Mouse (Mus musculus) liver, embryonic 13.5 days (tissue): ENCODE data around the gene Nnat. TPM values are rescaled to one million over a fixed set of nuclear protein-coding genes. Genes with fewer than 3 reads are reported as not detected.

ENCODE experiments used
- ATAC-seq: fragments of 200-750 bp; cut with Nextera tagmentation; 2 replicates; pipeline ENCODE4 v1.8.0; 2017; ENCODE audit warnings: low read depth, mild to moderate bottlenecking, moderate number of reproducible peaks, moderate library complexity
- DNase-seq: peaks from one replicate; pipeline ENCODE4 v3.0.0; 2022
- H3K27ac ChIP-seq: fragments of 300-500 bp; sonication (generic); 2 replicates; pipeline ENCODE4 v1.5.1; 2015; ENCODE audit warnings: moderate library complexity, mild to moderate bottlenecking, inconsistent platforms
- H3K27me3 ChIP-seq: fragments of 300-500 bp; sonication (generic); 2 replicates; pipeline ENCODE4 v1.6.1; 2015; ENCODE audit warnings: mild to moderate bottlenecking, inconsistent platforms
- H3K36me3 ChIP-seq: fragments of 300-500 bp; sonication (generic); 2 replicates; pipeline ENCODE4 v1.6.1; 2015; ENCODE audit warnings: mild to moderate bottlenecking, inconsistent platforms
- H3K4me1 ChIP-seq: fragments of 300-500 bp; sonication (generic); replicated peaks from 2 replicates; pipeline ENCODE4 v1.6.1; 2015; ENCODE audit warnings: inconsistent platforms
- H3K4me2 ChIP-seq: fragments of 300-500 bp; sonication (generic); 2 replicates; pipeline ENCODE4 v1.6.1; 2015; ENCODE audit warnings: inconsistent platforms, mild to moderate bottlenecking, moderate library complexity
- H3K4me3 ChIP-seq: fragments of 300-500 bp; sonication (generic); replicated peaks from 2 replicates; pipeline ENCODE4 v1.5.1; 2015; ENCODE audit warnings: mild to moderate bottlenecking, inconsistent platforms
- H3K9ac ChIP-seq: fragments of 300-500 bp; sonication (generic); 2 replicates; pipeline ENCODE4 v1.6.1; 2015; ENCODE audit warnings: mild to moderate bottlenecking, inconsistent platforms
- H3K9me3 ChIP-seq: fragments of 300-500 bp; sonication (generic); replicated peaks from 2 replicates; pipeline ENCODE4 v1.6.1; 2016; ENCODE audit warnings: inconsistent platforms
- WGBS: fragments of 180-500 bp; shearing (Covaris S2); methylation state at CpG from one replicate; pipeline ENCODE4 v1.1.7; 2015; ENCODE audit not compliant: insufficient replicate concordance; 5-methylcytosine and 5-hydroxymethylcytosine counted together
- microRNA-seq: library from miRNA; unstranded; fragments of <30 nt; microRNA quantifications from one replicate; pipeline ENCODE4, GENCODE M21; 2016
- polyA plus RNA-seq: library from polyadenylated mRNA; unstranded; fragments of >200 nt; fragmentation: Nextera tagmentation; extraction: Ambion mirVana; gene quantifications from 2 replicates; pipeline ENCODE4 v1.2.1, GENCODE M21; 2015

The Nnat gene
- polyA plus RNA-seq, 1 experiment from 2014 or later: 35.9 TPM

DNA sequence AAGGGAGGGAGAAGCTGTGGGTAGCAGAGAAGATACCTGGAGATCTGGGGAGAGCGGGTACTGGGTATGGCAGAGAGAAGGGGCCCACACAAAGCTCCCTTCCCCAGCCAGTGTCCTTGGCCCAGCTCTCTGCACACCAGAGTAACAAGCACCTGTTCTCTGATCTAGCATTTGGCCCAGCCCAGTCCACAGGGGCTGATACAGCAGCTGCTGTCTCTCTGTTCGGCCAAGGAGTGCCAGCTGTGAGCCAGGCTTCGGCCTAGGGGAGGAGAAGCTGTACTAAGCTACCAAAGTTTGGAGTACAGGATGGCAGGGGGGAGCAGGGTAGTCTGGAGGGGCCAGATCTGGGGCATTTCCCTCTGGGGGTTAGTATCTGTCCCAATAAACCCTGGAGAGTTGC is 51.9 kb downstream of the Nnat start:
- H3K4me3 ChIP-seq: no peak overlapping the region
- no peak for DNase-seq
- H3K4me2 ChIP-seq: no peak overlapping the region
- H3K27me3 ChIP-seq: no peaks in the 10 kb centered on the region
- H3K4me1 ChIP-seq: peaks cover 4% of the 10 kb centered on the region; the same call in 1 of the 2 replicates
- no peaks in the 10 kb centered on the region for H3K9me3 ChIP-seq
- no peak overlapping the region for H3K27ac ChIP-seq
- H3K9ac ChIP-seq: no peak overlapping the region
- 55% methylated on average over 3 of the region's 3 CpGs for WGBS
- H3K36me3 ChIP-seq: no peaks in the 10 kb centered on the region
- ATAC-seq: no peak

Small RNA genes within 50 kb of the gene (microRNA-seq; reads per million reads assigned to microRNA genes)
- gene Gm23134: not detected

Other genes starting within 250 kb of the Nnat start
- not detected in 2 replicates for gene Ghrh, start 212.6 kb upstream of the Nnat start, polyA plus RNA-seq
- 25.4 and 25.6 TPM in 2 replicates for gene Manbal, start 192.5 kb upstream of the Nnat start, polyA plus RNA-seq
- gene Src, start 141.6 kb upstream of the Nnat start, polyA plus RNA-seq: 2.0 TPM in 2 replicates
- gene Blcap, start 11.2 kb downstream of the Nnat start, polyA plus RNA-seq: 9.5 and 10.1 TPM in 2 replicates
- gene Ctnnbl1, start 177.3 kb downstream of the Nnat start, polyA plus RNA-seq: 28.8 and 33.6 TPM in 2 replicates